Mouse (Mus musculus): ENCODE results near the gene Coro6. TPM values are rescaled to one million over a fixed set of nuclear protein-coding genes. Genes with fewer than 3 reads are reported as not detected.

Gene Coro6
- polyA plus RNA-seq, 1 experiment: 0.42 TPM

GRCm38 (mm10) chr11:77463101-77463445 is 862 bp downstream of the Coro6 start:
- 37% methylated on average over 8 of the region's 8 CpGs for WGBS
- no peak for DNase-seq (ENCODE audit: low read depth, low spot score)

GRCm38 (mm10) chr11:77463786-77464185 is 1.6 kb downstream of the Coro6 start:
- DNase-seq (ENCODE audit: low read depth, low spot score): no peak
- 70% methylated on average over 10 of the region's 10 CpGs for WGBS

GRCm38 (mm10) chr11:77464684-77465083 is 2.5 kb downstream of the Coro6 start:
- no peak for DNase-seq (ENCODE audit: low read depth, low spot score)
- 41% methylated on average over 4 of the region's 4 CpGs for WGBS

- DNase-seq (ENCODE audit: low read depth, low spot score): no peak
- WGBS: 76% methylated on average over 3 of the region's 3 CpGs
These were observed 2.9 kb downstream of the Coro6 start for GRCm38 (mm10) chr11:77465111-77465510.

- no peak for DNase-seq (ENCODE audit: low read depth, low spot score)
- WGBS: 39% methylated on average over 9 of the region's 9 CpGs
These were observed 4.3 kb downstream of the Coro6 start for GRCm38 (mm10) chr11:77466544-77466943.

GRCm38 (mm10) chr11:77467157-77467556 is 4.9 kb downstream of the Coro6 start:
- DNase-seq (ENCODE audit: low read depth, low spot score): no peak
- WGBS: 2% methylated on average over 25 of the region's 25 CpGs

- no peak for DNase-seq (ENCODE audit: low read depth, low spot score)
- WGBS: 10% methylated on average over 20 of the region's 20 CpGs
These were observed 5.6 kb downstream of the Coro6 start for GRCm38 (mm10) chr11:77467784-77468183.

- WGBS: 91% methylated on average over 9 of the region's 9 CpGs
- DNase-seq (ENCODE audit: low read depth, low spot score): no peak
These were observed 6.2 kb downstream of the Coro6 start for GRCm38 (mm10) chr11:77468397-77468796.

- DNase-seq (ENCODE audit: low read depth, low spot score): no peak
- WGBS: 80% methylated on average over 29 of the region's 29 CpGs
These were observed 9.2 kb downstream of the Coro6 start for GRCm38 (mm10) chr11:77471407-77471806.

GRCm38 (mm10) chr11:77472775-77473174 is 10.6 kb downstream of the Coro6 start:
- DNase-seq (ENCODE audit: low read depth, low spot score): no peak
- 92% methylated on average over 16 of the region's 16 CpGs for WGBS

GRCm38 (mm10) chr11:77476216-77476615 is 14.0 kb downstream of the Coro6 start:
- DNase-seq (ENCODE audit: low read depth, low spot score): no peak
- 90% methylated on average over 14 of the region's 14 CpGs for WGBS

- DNase-seq (ENCODE audit: low read depth, low spot score): no peak
These were observed 14.7 kb downstream of the Coro6 start for GRCm38 (mm10) chr11:77476895-77477294.

GRCm38 (mm10) chr11:77483043-77483442 is 20.8 kb downstream of the Coro6 start:
- DNase-seq (ENCODE audit: low read depth, low spot score): no peak
- 63% methylated on average over 3 of the region's 3 CpGs for WGBS

More at GRCm38 (mm10) chr11:77476895-77477294, 14.7 kb downstream of the Coro6 start:
- 30% methylated on average over 6 of the region's 6 CpGs for WGBS

- 63% methylated on average over 11 of the region's 11 CpGs for WGBS
- DNase-seq (ENCODE audit: low read depth, low spot score): no peak
These were observed 21.5 kb downstream of the Coro6 start for GRCm38 (mm10) chr11:77483510-77484255.

GRCm38 (mm10) chr11:77485229-77485628 is 23.0 kb downstream of the Coro6 start:
- DNase-seq (ENCODE audit: low read depth, low spot score): no peak
- WGBS: 71% methylated on average over 6 of the region's 6 CpGs

- DNase-seq (ENCODE audit: low read depth, low spot score): no peak
- 64% methylated on average over 5 of the region's 5 CpGs for WGBS
These were observed 24.6 kb downstream of the Coro6 start for GRCm38 (mm10) chr11:77486798-77487197.

- no peak for DNase-seq (ENCODE audit: low read depth, low spot score)
- 5% methylated on average over 55 of the region's 55 CpGs for WGBS
These were observed 26.8 kb downstream of the Coro6 start for GRCm38 (mm10) chr11:77488771-77489581.

- DNase-seq (ENCODE audit: low read depth, low spot score): no peak
- WGBS: 2% methylated on average over 78 of the region's 87 CpGs
These were observed 27.5 kb downstream of the Coro6 start, which contains the start of gene Ankrd13b for GRCm38 (mm10) chr11:77489591-77490235. Gene Ankrd13b (minus strand): TSS chr11:77489678.

GRCm38 (mm10) chr11:77490451-77490850 is 28.2 kb downstream of the Coro6 start:
- DNase-seq (ENCODE audit: low read depth, low spot score): no peak
- 59% methylated on average over 6 of the region's 6 CpGs for WGBS

GRCm38 (mm10) chr11:77491123-77491501 is 28.9 kb downstream of the Coro6 start:
- DNase-seq (ENCODE audit: low read depth, low spot score): no peak

More at GRCm38 (mm10) chr11:77491123-77491501, 28.9 kb downstream of the Coro6 start:
- WGBS: 0% methylated on average over 13 of the region's 13 CpGs

All from large intestine, adult 2 months (tissue).